Comparison of ENCODE assay signal across 9 mouse cellular contexts in the genomic region with DNA sequence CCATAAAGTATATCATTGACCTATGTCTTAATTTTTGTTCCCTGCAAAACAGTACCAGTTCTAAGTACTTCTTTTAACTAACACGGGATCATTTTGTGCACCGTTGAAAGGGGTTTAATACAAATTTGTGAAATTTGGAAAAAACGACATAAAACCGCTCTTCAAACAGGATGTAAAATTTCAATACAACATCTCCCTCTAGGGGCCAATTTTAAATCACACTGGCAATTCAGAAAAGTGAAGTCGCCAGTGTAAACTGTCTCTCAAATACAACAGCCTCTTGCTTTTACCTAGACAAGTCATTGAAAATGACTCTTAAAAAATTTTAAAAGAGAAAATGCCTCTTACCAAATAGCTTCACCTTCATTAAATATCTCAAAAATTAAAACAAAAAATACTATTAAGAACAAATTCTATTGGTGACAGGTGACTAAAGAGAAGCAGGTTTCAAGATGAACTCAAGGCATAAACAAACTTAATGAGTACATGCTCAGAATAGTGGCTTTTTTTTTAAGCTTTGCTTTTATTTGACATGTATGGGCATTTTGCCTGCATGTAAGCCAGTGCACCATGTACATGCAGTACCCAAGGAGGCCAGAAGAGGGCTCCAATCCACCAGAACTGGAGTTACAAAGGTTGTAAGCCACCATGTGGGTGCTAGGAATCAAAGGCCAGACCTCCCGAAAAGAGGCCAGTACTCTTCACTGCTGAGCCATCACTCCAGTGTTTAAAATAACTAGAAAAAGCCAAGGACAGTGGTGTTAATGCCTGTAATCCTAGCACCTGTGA. TPM values are rescaled to one million over a fixed set of nuclear protein-coding genes. Genes with fewer than 3 reads are reported as not detected.
DNase-seq lines count a peak whose midpoint lies in the region; ATAC-seq and TF ChIP-seq lines count a peak whose summit lies in the region.
"Had no signal": no experiment of that assay in that cellular context is flagged by ENCODE, and none has a peak within 500 bp of the region (broad histone marks: within the 10 kb centered on the region; RNA-seq: fewer than 3 reads in every experiment).

No protein-coding gene starts in this region.

- 19% methylated on average over 6 of the region's 6 CpGs for WGBS in lung, postnatal 0 days

- intact Hi-C loops in left cerebral cortex, postnatal 4 days (cut with DNase I), result loop anchor here (5.0 kb wide), 3 partner anchors 101 to 341 kb away; no protein-coding TSS in a partner anchor

- no peak overlapping the region for H3K9ac ChIP-seq in lung, postnatal 0 days (replicated peaks; ENCODE audit: low read depth)
- H3K9ac ChIP-seq: heart, embryonic 15.5 days had no signal

- TF ChIP-seq EP300 in lung, postnatal 0 days (IDR thresholded peaks at IDR 0.05), result 0 out of 2 replicates have a peak, but pooled peaks have one; percentile 25

- no peak for ATAC-seq in cerebellum, adult (ENCODE audit: insufficient number of reproducible peaks, low FRiP score, low TSS enrichment)
- ATAC-seq in lung, postnatal 0 days, result no peak

- peaks cover 17% of the 10 kb centered on the region; the same call in 1 of the 2 replicates for H3K4me1 ChIP-seq in lung, postnatal 0 days (ENCODE audit: insufficient read depth, low read depth, low read length)

- DNase-seq in cerebellum, adult 8-10 months, result peak; percentile 33
- DNase-seq in left cerebral cortex, postnatal 4 days, result peak; percentile 51
- no peak for DNase-seq in left cerebral cortex, adult 8-10 months (ENCODE audit: low spot score in 2 of 2)
- peak; percentile 34 to 68 for DNase-seq in cerebellum, postnatal 25 days
- peak; percentile 77 for DNase-seq in lung, postnatal 0 days (ENCODE audit: low spot score)
- no peak for DNase-seq in urinary bladder, postnatal 36 days (ENCODE audit: low spot score in 2 of 2)
- no peak for DNase-seq in right cerebral cortex, adult 18-20 months

- H3K4me3 ChIP-seq in lung, postnatal 0 days (ENCODE audit: low read depth, low read length), result no peak overlapping the region
- H3K4me3 ChIP-seq: heart, embryonic 15.5 days had no signal

- H3K27ac ChIP-seq in lung, postnatal 0 days (ENCODE audit: low read length), result no peak overlapping the region
- H3K27ac ChIP-seq: heart, embryonic 15.5 days had no signal

- H3K27me3 ChIP-seq in lung, postnatal 0 days (replicated peaks; ENCODE audit: insufficient read depth, low read length), result no peaks in the 10 kb centered on the region
- H3K27me3 ChIP-seq: heart, embryonic 15.5 days had no signal

- no peak overlapping the region for H3K4me2 ChIP-seq in lung, postnatal 0 days (replicated peaks; ENCODE audit: low read depth, low read length)
- H3K4me2 ChIP-seq: heart, embryonic 15.5 days had no signal

- TF ChIP-seq CTCF in lung, postnatal 0 days (IDR thresholded peaks at IDR 0.05), result peak; percentile 69

- H3K36me3 ChIP-seq in lung, postnatal 0 days (ENCODE audit: insufficient read depth, low read length), result no peaks in the 10 kb centered on the region
- H3K36me3 ChIP-seq: heart, embryonic 15.5 days had no signal

- H3K9me3 ChIP-seq in lung, postnatal 0 days (ENCODE audit: low read length), result no peaks in the 10 kb centered on the region

RNA-seq across cellular contexts. Expression of a gene that starts 43.2 kb away (rescaled TPM):
- 10 to 100 TPM; 60.0 to 63.7 TPM for total RNA-seq in left cerebral cortex, postnatal 4 days (2021)
- total RNA-seq in left cerebral cortex, adult 8-10 months (2022), result 10 to 100 TPM; 59.0 to 76.6 (median 62.4) TPM
- 104 and 108 TPM in 2 replicates for polyA plus RNA-seq in lung, postnatal 0 days (2015; fragmentation: Nextera tagmentation; extraction: Ambion mirVana)

Comparison
In these comparisons a context has a peak if more than half of its experiments do, and no peak if none do; other contexts are left out.
1. DNase-seq: peak in cerebellum, adult 8-10 months (single experiment), left cerebral cortex, postnatal 4 days (single experiment), cerebellum, postnatal 25 days (2 of 2) and lung, postnatal 0 days (single experiment); none in left cerebral cortex, adult 8-10 months (0 of 2), urinary bladder, postnatal 36 days (0 of 2) and right cerebral cortex, adult 18-20 months (single experiment).